Mouse (Mus musculus) kidney, postnatal 0 days (tissue): ENCODE results near the gene Csdc2. TPM values are rescaled to one million over a fixed set of nuclear protein-coding genes. Genes with fewer than 3 reads are reported as not detected.

Experiments used
- ATAC-seq: fragments of 200-750 bp; cut with Nextera tagmentation; replicated peaks from 2 replicates; pipeline ENCODE4 v1.8.0; 2017; ENCODE audit warnings: low read depth, moderate number of reproducible peaks, moderate TSS enrichment, moderate library complexity; ENCODE audit not compliant: low FRiP score
- DNase-seq: peaks from one replicate; pipeline ENCODE4 v3.0.0-alpha.2; 2016; ENCODE audit warnings: low spot score
- H3K27ac ChIP-seq: fragments of 300-500 bp; sonication (generic); 2 replicates; pipeline ENCODE4 v1.5.1; 2014; ENCODE audit warnings: mild to moderate bottlenecking
- H3K27me3 ChIP-seq: fragments of 300-500 bp; sonication (generic); 2 replicates; pipeline ENCODE4 v1.6.1; 2014; ENCODE audit warnings: low read length, mixed read lengths; ENCODE audit not compliant: insufficient read depth
- H3K36me3 ChIP-seq: fragments of 300-500 bp; sonication (generic); 2 replicates; pipeline ENCODE4 v1.6.1; 2014; ENCODE audit warnings: low read length, mixed read lengths; ENCODE audit not compliant: insufficient read depth
- H3K4me1 ChIP-seq: fragments of 300-500 bp; sonication (generic); replicated peaks from 2 replicates; pipeline ENCODE4 v1.6.1; 2014; ENCODE audit warnings: antibody characterized with exemption, low read length, mixed read lengths; ENCODE audit not compliant: insufficient read depth
- H3K4me2 ChIP-seq: fragments of 300-500 bp; sonication (generic); 2 replicates; pipeline ENCODE4 v1.6.1; 2014; ENCODE audit warnings: mild to moderate bottlenecking, low read length, moderate library complexity, mixed read lengths
- H3K4me3 ChIP-seq: fragments of 300-500 bp; sonication (generic); replicated peaks from 2 replicates; pipeline ENCODE4 v1.5.1; 2014; ENCODE audit warnings: low read depth, low read length
- H3K9ac ChIP-seq: fragments of 300-500 bp; sonication (generic); 2 replicates; pipeline ENCODE4 v1.6.1; 2014; ENCODE audit warnings: low read depth, low read length
- H3K9me3 ChIP-seq: fragments of 300-500 bp; sonication (generic); replicated peaks from 2 replicates; pipeline ENCODE4 v1.6.1; 2016; ENCODE audit warnings: low read length, inconsistent platforms, mixed read lengths
- CTCF ChIP-seq: IDR thresholded peaks from 2 replicates; pipeline ENCODE4 v1.5.1; 2016; ENCODE audit warnings: antibody characterized with exemption, low read depth, mild to moderate bottlenecking, moderate library complexity
- WGBS: fragments of 180-500 bp; shearing (Covaris S2); extraction: QIAGEN DNeasy Blood & Tissue Kit; methylation state at CpG from one replicate; pipeline ENCODE4 v1.1.7; 2014; 5-methylcytosine and 5-hydroxymethylcytosine counted together
- polyA plus RNA-seq: library from polyadenylated mRNA; unstranded; fragments of >200 nt; fragmentation: Nextera tagmentation; extraction: Ambion mirVana; gene quantifications from 2 replicates; pipeline ENCODE4 v1.2.1, GENCODE M21; 2015

The Csdc2 gene
- polyA plus RNA-seq, 1 experiment from 2014 or later = 20.4 TPM

DNA sequence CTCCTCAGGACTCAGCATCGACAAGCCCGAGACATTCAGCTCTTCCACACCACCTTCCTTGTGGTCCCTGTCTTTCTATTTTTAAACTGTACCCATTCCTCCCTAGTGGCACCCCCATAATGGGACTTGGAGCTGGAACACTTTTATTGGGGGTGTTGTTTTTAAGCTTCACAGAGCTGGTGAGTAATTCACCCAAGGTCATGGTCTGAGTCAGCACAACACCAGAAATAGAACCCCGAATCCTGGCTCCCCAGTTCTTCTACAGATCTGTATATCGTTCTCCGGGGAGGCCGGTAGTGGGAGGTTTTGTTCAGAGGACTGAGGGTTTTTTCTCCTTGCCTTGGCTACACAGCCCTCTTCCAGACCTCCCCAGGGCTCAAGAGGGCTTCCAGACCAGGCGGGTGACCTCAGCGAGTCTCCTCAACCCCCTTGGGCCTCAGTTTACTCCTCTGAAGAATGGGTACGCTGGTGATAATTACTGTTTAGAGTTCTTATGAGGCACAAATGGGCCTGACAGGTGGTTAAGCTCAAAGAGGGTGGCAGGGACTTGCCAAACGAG is 2.7 kb downstream of the Csdc2 start:
- H3K9me3 ChIP-seq = no peaks in the 10 kb centered on the region
- no peak overlapping the region for H3K27ac ChIP-seq
- TF ChIP-seq CTCF = no peak
- H3K4me3 ChIP-seq = no peak overlapping the region
- 85% methylated on average over 10 of the region's 10 CpGs for WGBS
- H3K36me3 ChIP-seq = no peaks in the 10 kb centered on the region
- H3K4me1 ChIP-seq = peaks cover 16% of the 10 kb centered on the region
- H3K9ac ChIP-seq = no peak overlapping the region
- no peaks in the 10 kb centered on the region for H3K27me3 ChIP-seq
- DNase-seq (no peak), ATAC-seq (no peak)
- H3K4me2 ChIP-seq = no peak overlapping the region

DNA sequence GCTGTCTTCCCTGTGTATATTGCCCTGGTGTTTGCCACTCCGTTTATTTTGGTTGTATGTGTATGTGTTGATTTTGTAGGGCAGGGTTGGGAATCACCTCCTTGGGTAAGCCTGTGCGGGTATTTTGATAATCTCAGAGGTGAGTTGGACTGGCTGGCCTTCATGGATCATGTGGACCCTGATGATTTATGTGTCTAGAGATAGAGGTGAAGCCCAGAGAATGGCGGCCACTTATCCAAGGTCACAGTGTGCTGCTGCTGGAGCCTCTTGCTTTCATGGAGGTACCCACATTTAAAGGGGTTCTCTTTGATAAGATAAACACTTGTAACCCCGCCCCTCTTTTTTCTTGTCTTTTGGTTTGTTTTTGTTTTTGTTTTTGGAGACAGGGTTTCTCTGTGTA is 3.2 kb downstream of the Csdc2 start:
- no peaks in the 10 kb centered on the region for H3K9me3 ChIP-seq
- WGBS = 73% methylated on average over 4 of the region's 4 CpGs
- H3K4me3 ChIP-seq = no peak overlapping the region
- no peak overlapping the region for H3K4me2 ChIP-seq
- TF ChIP-seq CTCF = no peak
- no peak overlapping the region for H3K9ac ChIP-seq
- H3K27ac ChIP-seq = no peak overlapping the region
- ATAC-seq (no peak), DNase-seq (no peak)
- H3K27me3 ChIP-seq = no peaks in the 10 kb centered on the region
- H3K36me3 ChIP-seq = no peaks in the 10 kb centered on the region
- H3K4me1 ChIP-seq = peaks cover 16% of the 10 kb centered on the region

DNA sequence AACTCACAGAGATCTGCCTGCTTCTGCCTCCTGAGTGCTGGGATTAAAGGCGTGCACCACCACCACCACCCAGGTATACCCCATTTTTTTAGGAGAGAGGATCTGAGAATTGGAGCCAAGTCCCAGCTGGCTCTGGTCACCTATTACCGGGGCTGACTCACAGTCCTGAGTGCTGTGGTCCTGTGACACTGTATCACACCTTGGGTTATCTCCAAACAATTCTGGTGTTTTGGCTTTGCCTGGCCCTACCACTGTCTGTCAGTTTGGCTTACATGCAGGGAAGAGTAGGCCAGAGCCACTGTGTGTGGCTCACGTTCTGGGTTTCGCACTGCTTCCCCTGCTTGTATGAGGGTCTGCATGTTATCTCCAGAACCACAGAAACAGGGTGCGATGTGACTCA is 3.7 kb downstream of the Csdc2 start:
- Histone ChIP-seq H3K4me3 (no peak overlapping the region), H3K27me3 (no peaks in the 10 kb centered on the region), H3K9me3 (no peaks in the 10 kb centered on the region), H3K4me2 (no peak overlapping the region), H3K4me1 (peaks cover 16% of the 10 kb centered on the region), H3K27ac (no peak overlapping the region), H3K36me3 (no peaks in the 10 kb centered on the region), H3K9ac (no peak overlapping the region)
- DNase-seq (no peak), ATAC-seq (no peak)
- TF ChIP-seq CTCF = no peak
- WGBS = 91% methylated on average over 5 of the region's 5 CpGs

DNA sequence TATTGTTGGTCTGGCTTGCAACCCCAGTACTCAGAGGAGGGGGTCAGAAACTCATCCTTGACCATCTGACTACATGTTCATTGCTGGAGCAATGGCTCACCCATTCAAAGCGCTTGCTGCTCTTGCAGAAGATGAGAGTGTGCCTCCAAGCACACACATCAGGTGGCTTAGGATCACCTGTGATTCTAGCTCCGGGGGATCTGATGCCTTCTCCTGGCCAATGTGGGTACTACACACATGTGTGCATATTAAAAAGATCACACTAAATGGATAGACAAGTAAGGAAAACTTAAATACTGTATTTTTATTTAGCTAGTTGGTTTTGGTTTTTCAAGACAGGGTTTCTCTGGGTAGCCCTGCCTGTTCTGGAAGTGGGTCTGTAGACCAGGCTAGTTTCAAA is 4.5 kb downstream of the Csdc2 start:
- H3K9ac ChIP-seq = no peak overlapping the region
- H3K4me2 ChIP-seq = no peak overlapping the region
- peaks cover 16% of the 10 kb centered on the region for H3K4me1 ChIP-seq
- ATAC-seq (no peak), DNase-seq (no peak)
- peak; percentile 31; the same call in 1 of the 2 replicates for TF ChIP-seq CTCF
- no peaks in the 10 kb centered on the region for H3K9me3 ChIP-seq
- no peak overlapping the region for H3K4me3 ChIP-seq
- H3K36me3 ChIP-seq = no peaks in the 10 kb centered on the region
- H3K27ac ChIP-seq = no peak overlapping the region
- H3K27me3 ChIP-seq = no peaks in the 10 kb centered on the region
- 91% methylated on average over 2 of the region's 2 CpGs for WGBS

DNA sequence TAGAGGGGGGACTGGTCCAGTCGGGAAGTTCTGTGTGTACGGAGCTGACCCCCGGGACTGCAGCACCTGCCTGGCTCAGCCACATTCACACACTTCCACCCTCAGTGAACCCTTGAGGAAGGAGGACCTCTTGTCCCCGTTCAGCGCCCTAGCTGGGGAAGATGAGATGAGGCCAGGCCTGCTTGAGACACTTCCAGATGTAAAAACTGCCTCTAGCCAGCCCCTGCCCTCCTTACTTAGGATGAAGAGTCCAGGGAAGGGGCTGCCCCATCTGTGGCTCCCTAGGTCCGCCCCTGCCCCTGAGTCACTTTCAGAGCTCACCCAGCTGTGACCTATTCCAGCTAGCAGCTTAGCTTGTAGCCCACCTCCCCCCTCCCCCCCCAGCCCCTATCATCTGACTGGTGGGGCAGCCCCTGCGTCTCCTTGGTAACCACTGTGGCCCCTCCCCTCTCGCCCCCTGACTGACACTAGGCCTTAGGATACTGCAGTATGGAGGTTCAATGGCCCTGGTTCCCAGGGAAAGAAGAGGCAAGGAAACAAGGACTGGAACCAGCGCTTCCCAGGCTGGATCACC is 6.7 kb downstream of the Csdc2 start:
- Histone ChIP-seq H3K9ac (no peak overlapping the region), H3K27ac (no peak overlapping the region), H3K27me3 (no peaks in the 10 kb centered on the region), H3K9me3 (no peaks in the 10 kb centered on the region), H3K36me3 (0 out of 2 replicates have a peak, but pooled peaks cover 4% of the 10 kb centered on the region), H3K4me2 (no peak overlapping the region), H3K4me3 (no peak overlapping the region), H3K4me1 (no peaks in the 10 kb centered on the region; the same call in 1 of the 2 replicates)
- DNase-seq (peak; percentile 42), ATAC-seq (peak; percentile 59)
- 16% methylated on average over 9 of the region's 9 CpGs for WGBS
- no peak for TF ChIP-seq CTCF

DNA sequence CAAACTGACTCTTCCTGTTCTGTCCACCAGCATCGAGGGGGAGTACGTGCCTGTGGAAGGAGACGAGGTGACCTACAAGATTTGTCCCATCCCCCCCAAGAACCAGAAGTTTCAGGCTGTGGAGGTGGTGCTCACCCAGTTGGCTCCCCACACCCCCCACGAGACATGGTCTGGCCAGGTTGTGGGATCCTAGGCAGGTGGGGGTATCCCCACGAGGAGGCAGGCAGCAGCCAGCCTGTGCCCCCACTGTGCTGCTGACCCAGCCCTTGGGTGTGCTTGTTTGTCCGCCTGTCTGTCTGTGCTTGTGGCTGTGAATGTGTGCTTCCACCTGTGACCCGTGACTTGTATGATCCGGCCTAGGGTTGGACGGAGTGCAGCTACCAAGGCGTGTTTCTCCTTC is 12.5 kb downstream of the Csdc2 start:
- 73% methylated on average over 10 of the region's 10 CpGs for WGBS
- H3K4me3 ChIP-seq = no peak overlapping the region

More for the DNA sequence above, 12.5 kb downstream of the Csdc2 start:
- H3K4me1 ChIP-seq = no peaks in the 10 kb centered on the region
- H3K9me3 ChIP-seq = no peaks in the 10 kb centered on the region
- no peak for TF ChIP-seq CTCF
- ATAC-seq = no peak
- H3K27ac ChIP-seq = no peak overlapping the region
- no peak overlapping the region for H3K9ac ChIP-seq
- no peak for DNase-seq
- no peak overlapping the region for H3K4me2 ChIP-seq
- H3K36me3 ChIP-seq = peaks cover 13% of the 10 kb centered on the region; the same call in 1 of the 2 replicates
- no peaks in the 10 kb centered on the region for H3K27me3 ChIP-seq
